Mouse (Mus musculus) liver, embryonic 16.5 days (tissue): ENCODE results near the gene Adam30. TPM values are rescaled to one million over a fixed set of nuclear protein-coding genes. Genes with fewer than 3 reads are reported as not detected.
"Not testable (repeated sequence)": the region's sequence is repeated elsewhere in the genome, so short reads cannot be mapped to it uniquely, and the experiment has no call there.

Source experiments
- ATAC-seq: fragments of 200-750 bp; cut with Nextera tagmentation; 2 replicates; pipeline ENCODE4 v1.8.0; 2017; ENCODE audit warnings: low read depth, mild to moderate bottlenecking, moderate number of reproducible peaks, moderate library complexity
- H3K27ac ChIP-seq: fragments of 300-500 bp; sonication (generic); 2 replicates; pipeline ENCODE4 v1.5.1; 2014; ENCODE audit warnings: mild to moderate bottlenecking, low read length
- H3K27me3 ChIP-seq: fragments of 300-500 bp; sonication (generic); 2 replicates; pipeline ENCODE4 v1.6.1; 2014; ENCODE audit warnings: low read depth, low read length, mixed read lengths; ENCODE audit not compliant: control insufficient read depth, insufficient read depth
- H3K36me3 ChIP-seq: fragments of 300-500 bp; sonication (generic); 2 replicates; pipeline ENCODE4 v1.6.1; 2014; ENCODE audit warnings: mild to moderate bottlenecking; ENCODE audit not compliant: control insufficient read depth, insufficient read depth
- H3K4me1 ChIP-seq: fragments of 300-500 bp; sonication (generic); 2 replicates; pipeline ENCODE4 v1.6.1; 2014; ENCODE audit warnings: low read depth, low read length, mixed read lengths; ENCODE audit not compliant: control insufficient read depth
- H3K4me2 ChIP-seq: fragments of 300-500 bp; sonication (generic); 2 replicates; pipeline ENCODE4 v1.6.1; 2014; ENCODE audit warnings: low read depth, low read length, mixed read lengths
- H3K4me3 ChIP-seq: fragments of 300-500 bp; sonication (generic); 2 replicates; pipeline ENCODE4 v1.5.1; 2014; ENCODE audit warnings: low read depth, mild to moderate bottlenecking, low read length
- H3K9ac ChIP-seq: fragments of 300-500 bp; sonication (generic); 2 replicates; pipeline ENCODE4 v1.6.1; 2014; ENCODE audit warnings: low read depth, low read length
- H3K9me3 ChIP-seq: fragments of 300-500 bp; sonication (generic); replicated peaks from 2 replicates; pipeline ENCODE4 v1.6.1; 2016; ENCODE audit warnings: low read length; ENCODE audit not compliant: control insufficient read depth
- WGBS: fragments of 180-500 bp; shearing (Covaris S2); extraction: QIAGEN DNeasy Blood & Tissue Kit; methylation state at CpG from one replicate; pipeline ENCODE4 v1.1.7; 2014; ENCODE audit not compliant: insufficient replicate concordance; 5-methylcytosine and 5-hydroxymethylcytosine counted together
- polyA plus RNA-seq: library from polyadenylated mRNA; unstranded; fragments of >200 nt; fragmentation: Nextera tagmentation; extraction: Ambion mirVana; gene quantifications from 2 replicates; pipeline ENCODE4 v1.2.1, GENCODE M21; 2015

Adam30 gene
- not detected in 2 replicates for polyA plus RNA-seq

GRCm38 (mm10) chr3:98160330-98160729, at the start of gene Adam30:
Gene Adam30 (plus strand): TSS chr3:98160630.
- WGBS: 77% methylated on average over 17 of the region's 17 CpGs
- no peak within 1 kb of the TSS for H3K4me3 ChIP-seq
- no peaks in the 10 kb centered on the region for H3K36me3 ChIP-seq
- H3K9ac ChIP-seq: no peak within 1 kb of the TSS
- no peaks in the 10 kb centered on the region for H3K27me3 ChIP-seq
- no peaks in the 10 kb centered on the region for H3K9me3 ChIP-seq
- no peaks in the 10 kb centered on the region; the same call in 1 of the 2 replicates for H3K4me1 ChIP-seq
- no peak within 1 kb of the TSS for H3K27ac ChIP-seq
- ATAC-seq: no peak
- H3K4me2 ChIP-seq: no peak within 1 kb of the TSS

GRCm38 (mm10) chr3:98118252-98118651, 42.2 kb upstream of the Adam30 start:
- H3K4me2 ChIP-seq: no peak overlapping the region
- WGBS: 84% methylated on average over 3 of the region's 3 CpGs
- no peaks in the 10 kb centered on the region for H3K9me3 ChIP-seq
- H3K9ac ChIP-seq: no peak overlapping the region
- no peak for ATAC-seq
- H3K27me3 ChIP-seq: no peaks in the 10 kb centered on the region
- no peak overlapping the region for H3K4me3 ChIP-seq
- H3K4me1 ChIP-seq: no peaks in the 10 kb centered on the region
- peaks cover 30% of the 10 kb centered on the region for H3K36me3 ChIP-seq
- H3K27ac ChIP-seq: no peak overlapping the region

GRCm38 (mm10) chr3:98119338-98119737, 41.1 kb upstream of the Adam30 start:
- ATAC-seq: peak; percentile 71
- Histone ChIP-seq H3K27me3 (no peaks in the 10 kb centered on the region), H3K9me3 (no peaks in the 10 kb centered on the region), H3K9ac (no peak overlapping the region), H3K4me2 (no peak overlapping the region), H3K4me3 (no peak overlapping the region), H3K4me1 (no peaks in the 10 kb centered on the region), H3K27ac (peak overlapping the region; percentile 48; the same call in 1 of the 2 replicates), H3K36me3 (peaks cover 33% of the 10 kb centered on the region)
- WGBS: 59% methylated on average over 6 of the region's 6 CpGs

GRCm38 (mm10) chr3:98120884-98121283, 39.5 kb upstream of the Adam30 start:
- Histone ChIP-seq H3K36me3 (peaks cover 33% of the 10 kb centered on the region), H3K4me1 (no peaks in the 10 kb centered on the region), H3K9me3 (no peaks in the 10 kb centered on the region), H3K4me3 (no peak overlapping the region), H3K9ac (no peak overlapping the region), H3K4me2 (no peak overlapping the region), H3K27ac (no peak overlapping the region), H3K27me3 (no peaks in the 10 kb centered on the region)
- ATAC-seq: no peak
- 64% methylated on average over 6 of the region's 6 CpGs for WGBS

- peaks cover 22% of the 10 kb centered on the region for H3K36me3 ChIP-seq
- no peak overlapping the region for H3K27ac ChIP-seq
- H3K4me2 ChIP-seq: no peak overlapping the region
- no peak overlapping the region for H3K4me3 ChIP-seq
- no peaks in the 10 kb centered on the region for H3K9me3 ChIP-seq
- no peak overlapping the region for H3K9ac ChIP-seq
- H3K27me3 ChIP-seq: no peaks in the 10 kb centered on the region
- no peaks in the 10 kb centered on the region for H3K4me1 ChIP-seq
- 75% methylated on average over 2 of the region's 2 CpGs for WGBS
- no peak for ATAC-seq
Observed at GRCm38 (mm10) chr3:98127775-98128174, 32.7 kb upstream of the Adam30 start.

GRCm38 (mm10) chr3:98128716-98129115, 31.7 kb upstream of the Adam30 start:
- Histone ChIP-seq H3K9ac (no peak overlapping the region), H3K36me3 (peaks cover 19% of the 10 kb centered on the region), H3K27me3 (no peaks in the 10 kb centered on the region), H3K4me2 (no peak overlapping the region), H3K27ac (no peak overlapping the region), H3K9me3 (no peaks in the 10 kb centered on the region), H3K4me3 (no peak overlapping the region), H3K4me1 (no peaks in the 10 kb centered on the region)
- WGBS: 69% methylated on average over 5 of the region's 5 CpGs
- ATAC-seq: no peak

GRCm38 (mm10) chr3:98132140-98132539, 28.3 kb upstream of the Adam30 start:
- not testable (repeated sequence) for ATAC-seq, H3K4me2 ChIP-seq, H3K9ac ChIP-seq, H3K4me3 ChIP-seq, H3K27ac ChIP-seq, H3K27me3 ChIP-seq, H3K4me1 ChIP-seq, H3K9me3 ChIP-seq
- H3K36me3 ChIP-seq: peaks cover 34% of the 10 kb centered on the region
- 82% methylated on average over 4 of the region's 4 CpGs for WGBS

- Histone ChIP-seq H3K4me2 (no peak overlapping the region), H3K4me1 (no peaks in the 10 kb centered on the region), H3K9me3 (no peaks in the 10 kb centered on the region), H3K36me3 (peaks cover 34% of the 10 kb centered on the region), H3K27ac (no peak overlapping the region), H3K9ac (no peak overlapping the region), H3K4me3 (no peak overlapping the region), H3K27me3 (no peaks in the 10 kb centered on the region)
- no peak for ATAC-seq
- 82% methylated on average over 8 of the region's 8 CpGs for WGBS
Observed at GRCm38 (mm10) chr3:98132636-98133035, 27.8 kb upstream of the Adam30 start.

GRCm38 (mm10) chr3:98141456-98141855, 19.0 kb upstream of the Adam30 start:
- Histone ChIP-seq H3K9ac (no peak overlapping the region), H3K4me3 (no peak overlapping the region), H3K36me3 (peaks cover 69% of the 10 kb centered on the region), H3K4me2 (no peak overlapping the region), H3K27me3 (no peaks in the 10 kb centered on the region), H3K9me3 (no peaks in the 10 kb centered on the region), H3K4me1 (no peaks in the 10 kb centered on the region), H3K27ac (no peak overlapping the region)
- 86% methylated on average over 15 of the region's 15 CpGs for WGBS
- ATAC-seq: no peak
